Mouse (Mus musculus): ENCODE measurements around the gene Igfbp3.

- TF ChIP-seq CTCF (IDR thresholded peaks at IDR 0.05; ENCODE audit: low read depth, low read length), result no peak
- no peak for TF ChIP-seq POLR2A (IDR thresholded peaks at IDR 0.05; ENCODE audit: extremely low read depth, insufficient read depth, low read length)
Observed at GRCm38 (mm10) chr11:7244782-7245181, 31.1 kb upstream of the Igfbp3 start.

Data from liver, adult 2 months (tissue).